In genomic region chr1:90972911-90973573, GRCm38 (mm10) we compare ENCODE assay signal across 8 mouse cellular contexts. TPM values are rescaled to one million over a fixed set of nuclear protein-coding genes. Genes with fewer than 3 reads are reported as not detected.
DNase-seq lines count a peak whose midpoint lies in the region; ATAC-seq and TF ChIP-seq lines count a peak whose summit lies in the region.

No protein-coding gene starts in this region.

- no peak overlapping the region for H3K4me2 ChIP-seq in liver, embryonic 12.5 days
- H3K4me2 ChIP-seq in embryonic facial prominence, embryonic 11.5 days (ENCODE audit: low read depth, low read length), result no peak overlapping the region
- 0 out of 2 replicates have a peak overlapping the region, but pooled peaks have one; percentile 11 for H3K4me2 ChIP-seq in limb, embryonic 12.5 days

- H3K36me3 ChIP-seq in liver, embryonic 12.5 days, result no peaks in the 10 kb centered on the region
- no peaks in the 10 kb centered on the region for H3K36me3 ChIP-seq in embryonic facial prominence, embryonic 11.5 days (replicated peaks; ENCODE audit: control insufficient read depth, insufficient read depth, low read depth, low read length)
- H3K36me3 ChIP-seq in heart, adult 2 months (ENCODE audit: control insufficient read depth, insufficient read depth, low read length), result no peaks in the 10 kb centered on the region
- H3K36me3 ChIP-seq in kidney, adult 2 months (ENCODE audit: control insufficient read depth, insufficient read depth, low read length), result no peaks in the 10 kb centered on the region
- no peaks in the 10 kb centered on the region for H3K36me3 ChIP-seq in limb, embryonic 12.5 days

- intact Hi-C loops in heart, adult 2 months (cut with DNase I), result loop anchor here (1.0 to 5.0 kb wide), 5 partner anchors 48 to 264 kb away; partner anchors contain the start of gene Ramp1

- H3K27me3 ChIP-seq in liver, embryonic 12.5 days (replicated peaks), result peaks cover 4% of the 10 kb centered on the region
- no peaks in the 10 kb centered on the region for H3K27me3 ChIP-seq in embryonic facial prominence, embryonic 11.5 days (ENCODE audit: control insufficient read depth, insufficient read depth, low read length)
- no peaks in the 10 kb centered on the region for H3K27me3 ChIP-seq in heart, adult 2 months (ENCODE audit: control insufficient read depth, insufficient read depth, low read length)
- no peaks in the 10 kb centered on the region for H3K27me3 ChIP-seq in kidney, adult 2 months (replicated peaks; ENCODE audit: control insufficient read depth, insufficient read depth, low read length)
- H3K27me3 ChIP-seq in limb, embryonic 12.5 days, result peaks cover 7% of the 10 kb centered on the region; the same call in 1 of the 2 replicates

- peaks cover 4% of the 10 kb centered on the region for H3K4me1 ChIP-seq in liver, embryonic 12.5 days
- H3K4me1 ChIP-seq in embryonic facial prominence, embryonic 11.5 days (ENCODE audit: control insufficient read depth, insufficient read depth, low read length), result peaks cover 8% of the 10 kb centered on the region
- peaks cover 1% of the 10 kb centered on the region; the same call in 1 of the 2 replicates for H3K4me1 ChIP-seq in heart, adult 2 months (ENCODE audit: control insufficient read depth, insufficient read depth, low read length)
- H3K4me1 ChIP-seq in kidney, adult 2 months (ENCODE audit: control insufficient read depth, insufficient read depth, low read length), result peaks cover 10% of the 10 kb centered on the region
- H3K4me1 ChIP-seq in limb, embryonic 12.5 days (replicated peaks), result peaks cover 42% of the 10 kb centered on the region

- no peak; the same call in 1 of the 2 replicates for TF ChIP-seq CTCF in heart, adult 2 months (IDR thresholded peaks at IDR 0.05)
- peak; percentile 97 for TF ChIP-seq CTCF in kidney, adult 2 months (conservative IDR thresholded peaks at IDR 0.05; ENCODE audit: insufficient read depth, insufficient read length, low read depth, low read length)

- no peak overlapping the region for H3K9ac ChIP-seq in liver, embryonic 12.5 days
- H3K9ac ChIP-seq in embryonic facial prominence, embryonic 11.5 days (replicated peaks; ENCODE audit: low read length), result no peak overlapping the region
- no peak overlapping the region for H3K9ac ChIP-seq in heart, adult 2 months (ENCODE audit: low read depth, low read length)
- 0 out of 2 replicates have a peak overlapping the region, but pooled peaks have one; percentile 13 for H3K9ac ChIP-seq in limb, embryonic 12.5 days (replicated peaks)

- ATAC-seq in liver, embryonic 12.5 days, result no peak
- peak; percentile 36; the same call in 1 of the 2 replicates for ATAC-seq in embryonic facial prominence, embryonic 11.5 days (replicated peaks; ENCODE audit: insufficient number of reproducible peaks, low FRiP score, low TSS enrichment, low read depth)
- ATAC-seq in limb, embryonic 12.5 days (ENCODE audit: insufficient number of reproducible peaks, insufficient read depth, low FRiP score, low TSS enrichment, low read depth), result peak; percentile 71; the same call in 1 of the 2 replicates

- no peaks in the 10 kb centered on the region for H3K79me2 ChIP-seq in heart, adult 2 months (replicated peaks; ENCODE audit: control insufficient read depth, insufficient read depth, low read length)

- 21% methylated on average over 9 of the region's 9 CpGs for WGBS in liver, embryonic 12.5 days (ENCODE audit: insufficient replicate concordance)
- WGBS in embryonic facial prominence, embryonic 11.5 days, result 14% methylated on average over 9 of the region's 9 CpGs
- WGBS in heart, adult 2 months, result 18% methylated on average over 9 of the region's 9 CpGs
- 25% methylated on average over 9 of the region's 9 CpGs for WGBS in kidney, adult 2 months
- WGBS in limb, embryonic 12.5 days, result 27% methylated on average over 9 of the region's 9 CpGs

- no peaks in the 10 kb centered on the region for H3K9me3 ChIP-seq in liver, embryonic 12.5 days (replicated peaks)
- no peaks in the 10 kb centered on the region for H3K9me3 ChIP-seq in embryonic facial prominence, embryonic 11.5 days (replicated peaks; ENCODE audit: control insufficient read depth, low read length)
- H3K9me3 ChIP-seq in limb, embryonic 12.5 days, result no peaks in the 10 kb centered on the region

- no peak overlapping the region for H3K4me3 ChIP-seq in liver, embryonic 12.5 days
- no peak overlapping the region for H3K4me3 ChIP-seq in embryonic facial prominence, embryonic 11.5 days (ENCODE audit: low read depth, low read length)
- H3K4me3 ChIP-seq in heart, adult 2 months, result no peak overlapping the region
- no peak overlapping the region for H3K4me3 ChIP-seq in kidney, adult 2 months (ENCODE audit: insufficient read depth, low read depth, low read length)
- no peak overlapping the region for H3K4me3 ChIP-seq in limb, embryonic 12.5 days (replicated peaks)

- no peak overlapping the region for H3K27ac ChIP-seq in liver, embryonic 12.5 days
- no peak overlapping the region for H3K27ac ChIP-seq in embryonic facial prominence, embryonic 11.5 days (replicated peaks; ENCODE audit: low read depth, low read length)
- H3K27ac ChIP-seq in heart, adult 2 months, result no peak overlapping the region
- H3K27ac ChIP-seq in kidney, adult 2 months (ENCODE audit: insufficient read depth, low read depth, low read length), result no peak overlapping the region
- no peak overlapping the region for H3K27ac ChIP-seq in limb, embryonic 12.5 days

- no peak for TF ChIP-seq POLR2A in heart, adult 2 months (IDR thresholded peaks at IDR 0.05; ENCODE audit: insufficient read depth, low read depth, low read length)
- no peak for TF ChIP-seq POLR2A in kidney, adult 2 months (IDR thresholded peaks at IDR 0.05; ENCODE audit: low read depth, low read length)

- TF ChIP-seq EP300 in heart, adult 2 months (IDR thresholded peaks at IDR 0.05; ENCODE audit: insufficient read depth, low read depth, low read length), result peak; percentile 85

- peak; percentile 85 for DNase-seq in liver
- DNase-seq in embryonic facial prominence, embryonic 11.5 days (ENCODE audit: low spot score), result peak; percentile 95
- DNase-seq in heart, adult 2 months, result peak; percentile 89 to 95
- peak; percentile 95 for DNase-seq in kidney, adult 2 months
- DNase-seq in monocyte, adult 2 months (ENCODE audit: low read depth in 1 of 2, low spot score in 2 of 2), result peak; percentile 64 to 80
- DNase-seq in spleen, postnatal 14 days (ENCODE audit: low spot score in 2 of 2), result peak; percentile 65 to 80

RNA-seq across cellular contexts. Expression of gene Rab17, which starts 3.6 kb away (rescaled TPM):
- polyA plus RNA-seq in liver, embryonic 12.5 days (2016; fragmentation: Nextera tagmentation; extraction: Ambion mirVana), result 3.2 and 3.3 TPM in 2 replicates
- 0.64 and 0.70 TPM in 2 replicates for polyA plus RNA-seq in embryonic facial prominence, embryonic 11.5 days (2014; fragmentation: Nextera tagmentation; extraction: Ambion mirVana)
- 1 to 10 TPM; 1.7 to 2.6 TPM for total RNA-seq in heart, adult 2 months (2021)
- polyA plus RNA-seq in heart, adult 2 months (2012; rRNA removed), result 1.4 and 2.3 TPM in 2 replicates
- polyA plus RNA-seq in kidney, adult 2 months (2012; rRNA removed), result 34.4 and 35.9 TPM in 2 replicates
- 0.76 and 0.98 TPM in 2 replicates for polyA plus RNA-seq in limb, embryonic 12.5 days (2016; fragmentation: Nextera tagmentation; extraction: Ambion mirVana)

RNA-seq across cellular contexts. Expression of gene Prlh, which starts 20.1 kb away (rescaled TPM):
- 0.67 TPM in 1 of 2 replicates, not detected in the other for polyA plus RNA-seq in liver, embryonic 12.5 days (2016; fragmentation: Nextera tagmentation; extraction: Ambion mirVana)
- polyA plus RNA-seq in embryonic facial prominence, embryonic 11.5 days (2014; fragmentation: Nextera tagmentation; extraction: Ambion mirVana), result not detected in 2 replicates
- total RNA-seq in heart, adult 2 months (2021), result not detected
- polyA plus RNA-seq in heart, adult 2 months (2012; rRNA removed), result not detected in 2 replicates
- polyA plus RNA-seq in kidney, adult 2 months (2012; rRNA removed), result not detected in 2 replicates
- polyA plus RNA-seq in limb, embryonic 12.5 days (2016; fragmentation: Nextera tagmentation; extraction: Ambion mirVana), result not detected in 2 replicates

RNA-seq across cellular contexts. Expression of gene Lrrfip1, which starts 25.5 kb away (rescaled TPM):
- 17.4 and 18.1 TPM in 2 replicates for polyA plus RNA-seq in liver, embryonic 12.5 days (2016; fragmentation: Nextera tagmentation; extraction: Ambion mirVana)
- 28.5 and 30.0 TPM in 2 replicates for polyA plus RNA-seq in embryonic facial prominence, embryonic 11.5 days (2014; fragmentation: Nextera tagmentation; extraction: Ambion mirVana)
- total RNA-seq in heart, adult 2 months (2021), result 10 to 100 TPM; 63.5 to 75.5 TPM
- polyA plus RNA-seq in heart, adult 2 months (2012; rRNA removed), result 32.9 and 44.2 TPM in 2 replicates
- polyA plus RNA-seq in kidney, adult 2 months (2012; rRNA removed), result 9.4 and 11.4 TPM in 2 replicates
- 28.3 and 29.9 TPM in 2 replicates for polyA plus RNA-seq in limb, embryonic 12.5 days (2016; fragmentation: Nextera tagmentation; extraction: Ambion mirVana)

RNA-seq across cellular contexts. Expression of gene Mlph, which starts 58.2 kb away (rescaled TPM):
- polyA plus RNA-seq in liver, embryonic 12.5 days (2016; fragmentation: Nextera tagmentation; extraction: Ambion mirVana), result 0.05 TPM in 1 of 2 replicates, not detected in the other
- polyA plus RNA-seq in embryonic facial prominence, embryonic 11.5 days (2014; fragmentation: Nextera tagmentation; extraction: Ambion mirVana), result 0.07 and 0.31 TPM in 2 replicates
- 1 to 10 TPM in 1 of 2 experiments, under 1 TPM in 1; 0.73 to 1.1 TPM for total RNA-seq in heart, adult 2 months (2021)
- polyA plus RNA-seq in heart, adult 2 months (2012; rRNA removed), result 0.44 and 0.72 TPM in 2 replicates
- polyA plus RNA-seq in kidney, adult 2 months (2012; rRNA removed), result 4.6 and 5.7 TPM in 2 replicates
- 0.23 and 0.37 TPM in 2 replicates for polyA plus RNA-seq in limb, embryonic 12.5 days (2016; fragmentation: Nextera tagmentation; extraction: Ambion mirVana)
